Mouse (Mus musculus): ENCODE data around the gene Tmem141. TPM values are rescaled to one million over a fixed set of nuclear protein-coding genes. Genes with fewer than 3 reads are reported as not detected.

Gene Tmem141
- polyA plus RNA-seq, 1 experiment from 2014 or later = 30.5 TPM

DNA sequence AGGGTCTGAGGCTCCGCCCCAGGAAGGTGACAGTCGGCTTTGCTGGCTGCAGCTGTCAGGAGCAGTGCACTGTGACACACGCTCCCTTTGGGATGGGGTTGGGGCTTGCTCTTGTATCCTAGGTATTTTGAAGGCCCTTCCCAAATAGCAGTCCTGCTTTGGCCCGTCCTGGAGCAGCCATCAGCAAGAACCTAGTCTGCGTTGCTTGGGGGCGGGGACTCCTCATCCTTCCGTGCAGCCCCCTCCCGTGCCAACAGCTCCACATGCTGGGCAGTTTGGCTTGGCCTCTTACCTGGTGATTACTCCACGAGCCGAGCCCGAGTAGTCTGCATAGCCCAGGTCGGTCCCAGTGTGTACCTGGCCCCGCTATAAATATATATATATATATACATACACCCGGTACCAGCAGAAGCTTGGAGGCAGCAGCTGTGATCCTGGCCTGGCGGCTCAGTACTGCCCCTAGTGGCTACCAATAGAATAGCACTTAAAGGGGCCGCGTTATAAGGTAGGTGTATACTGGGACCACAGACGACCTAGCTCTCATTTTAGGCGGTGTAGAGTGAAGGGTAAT is 40.4 kb downstream of the Tmem141 start, which contains the start of gene Ajm1:
Gene Ajm1 (minus strand): TSS at position 464 of the 571 bp plus-strand sequence.
- ATAC-seq (ENCODE audit: low read depth) = peak; percentile 74
- Histone ChIP-seq H3K4me2 (ENCODE audit: low read depth, low read length) (peak within 1 kb of the TSS; percentile 71), H3K4me1 (replicated peaks; ENCODE audit: control insufficient read depth, insufficient read depth, low read length) (peaks cover 29% of the 10 kb centered on the region), H3K9me3 (ENCODE audit: control insufficient read depth, low read length) (no peaks in the 10 kb centered on the region), H3K36me3 (ENCODE audit: control insufficient read depth, insufficient read depth, low read length) (peaks cover 16% of the 10 kb centered on the region), H3K9ac (ENCODE audit: low read length) (peak within 1 kb of the TSS; percentile 47; the same call in 1 of the 2 replicates), H3K27ac (ENCODE audit: low read length) (no peak within 1 kb of the TSS), H3K4me3 (ENCODE audit: low read length) (peak within 1 kb of the TSS; percentile 45), H3K27me3 (ENCODE audit: control insufficient read depth, insufficient read depth, low read depth, low read length) (peaks cover 50% of the 10 kb centered on the region)
- 6% methylated on average over 19 of the region's 19 CpGs for WGBS

DNA sequence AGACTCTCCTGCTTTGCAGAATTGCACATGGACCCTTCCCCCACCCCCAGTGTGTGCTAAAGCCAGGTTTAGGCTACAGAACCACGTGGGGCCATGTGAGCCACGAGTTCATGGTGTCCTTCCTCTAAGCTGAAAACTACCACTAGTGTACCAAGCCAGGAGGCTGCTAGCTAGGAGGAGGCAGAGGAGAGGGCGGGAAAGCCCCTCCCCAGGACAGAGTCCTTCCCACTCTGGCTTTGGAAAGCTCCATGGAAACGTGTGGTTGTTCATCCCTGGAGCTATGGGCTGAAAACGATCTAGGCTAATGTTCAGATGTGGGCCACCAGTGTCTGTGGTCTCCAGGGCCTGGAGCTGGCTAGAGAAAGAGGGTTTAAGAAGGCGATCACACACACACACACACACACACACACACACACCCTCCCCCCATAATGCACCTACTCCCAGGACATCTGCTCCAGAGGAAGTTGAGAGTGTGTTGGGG is 41.1 kb downstream of the Tmem141 start:
- Histone ChIP-seq H3K9me3 (ENCODE audit: control insufficient read depth, low read length) (no peaks in the 10 kb centered on the region), H3K9ac (ENCODE audit: low read length) (no peak overlapping the region), H3K27me3 (ENCODE audit: control insufficient read depth, insufficient read depth, low read depth, low read length) (peaks cover 57% of the 10 kb centered on the region), H3K4me2 (ENCODE audit: low read depth, low read length) (no peak overlapping the region), H3K27ac (ENCODE audit: low read length) (no peak overlapping the region), H3K36me3 (ENCODE audit: control insufficient read depth, insufficient read depth, low read length) (peaks cover 15% of the 10 kb centered on the region), H3K4me1 (replicated peaks; ENCODE audit: control insufficient read depth, insufficient read depth, low read length) (peaks cover 35% of the 10 kb centered on the region), H3K4me3 (ENCODE audit: low read length) (no peak overlapping the region)
- 49% methylated on average over 6 of the region's 6 CpGs for WGBS
- no peak for ATAC-seq (ENCODE audit: low read depth)

DNA sequence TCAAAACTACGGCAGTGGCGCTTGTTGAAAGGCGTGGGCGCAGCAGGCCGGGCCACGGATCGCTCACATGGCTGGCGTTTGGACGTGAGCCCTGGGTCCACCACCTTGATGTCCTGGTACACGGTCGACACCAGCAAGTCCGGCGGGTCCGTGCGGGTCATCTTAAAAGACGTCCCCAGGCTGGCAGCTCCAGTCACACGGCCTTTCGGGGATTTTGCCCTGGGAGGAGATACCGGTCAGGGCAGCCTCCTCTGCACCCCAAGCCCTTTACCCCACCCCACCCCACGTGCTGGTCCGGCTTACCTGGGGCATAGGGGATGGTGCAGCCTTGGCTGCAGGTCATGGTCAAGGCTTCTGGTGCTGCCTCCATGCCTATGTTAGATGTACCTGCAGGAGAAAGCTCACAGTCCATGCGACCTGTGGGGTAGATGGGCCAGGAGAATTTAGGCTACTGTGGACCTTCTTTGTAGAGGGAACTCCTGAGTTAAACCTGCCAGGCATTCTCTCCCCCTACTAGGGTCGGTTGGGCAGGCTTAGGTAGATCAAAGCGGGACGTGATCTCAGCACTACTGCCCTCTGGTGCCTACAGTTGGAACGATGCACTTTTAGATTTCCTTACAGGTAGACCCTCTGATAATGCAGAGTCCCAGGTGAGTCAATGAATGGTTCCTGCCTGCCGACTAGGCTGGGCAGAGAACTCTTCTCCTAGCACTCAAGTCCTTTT is 41.9 kb downstream of the Tmem141 start:
- H3K9me3 ChIP-seq (ENCODE audit: control insufficient read depth, low read length) = no peaks in the 10 kb centered on the region
- peaks cover 38% of the 10 kb centered on the region for H3K4me1 ChIP-seq (replicated peaks; ENCODE audit: control insufficient read depth, insufficient read depth, low read length)
- peak overlapping the region; percentile 39 for H3K4me2 ChIP-seq (ENCODE audit: low read depth, low read length)
- peaks cover 57% of the 10 kb centered on the region for H3K27me3 ChIP-seq (ENCODE audit: control insufficient read depth, insufficient read depth, low read depth, low read length)
- WGBS = 3% methylated on average over 22 of the region's 27 CpGs
- no peak overlapping the region for H3K27ac ChIP-seq (ENCODE audit: low read length)
- H3K4me3 ChIP-seq (ENCODE audit: low read length) = peak overlapping the region; percentile 7; the same call in 1 of the 2 replicates
- H3K36me3 ChIP-seq (ENCODE audit: control insufficient read depth, insufficient read depth, low read length) = peaks cover 8% of the 10 kb centered on the region
- no peak overlapping the region for H3K9ac ChIP-seq (ENCODE audit: low read length)
- ATAC-seq (ENCODE audit: low read depth) = no peak

DNA sequence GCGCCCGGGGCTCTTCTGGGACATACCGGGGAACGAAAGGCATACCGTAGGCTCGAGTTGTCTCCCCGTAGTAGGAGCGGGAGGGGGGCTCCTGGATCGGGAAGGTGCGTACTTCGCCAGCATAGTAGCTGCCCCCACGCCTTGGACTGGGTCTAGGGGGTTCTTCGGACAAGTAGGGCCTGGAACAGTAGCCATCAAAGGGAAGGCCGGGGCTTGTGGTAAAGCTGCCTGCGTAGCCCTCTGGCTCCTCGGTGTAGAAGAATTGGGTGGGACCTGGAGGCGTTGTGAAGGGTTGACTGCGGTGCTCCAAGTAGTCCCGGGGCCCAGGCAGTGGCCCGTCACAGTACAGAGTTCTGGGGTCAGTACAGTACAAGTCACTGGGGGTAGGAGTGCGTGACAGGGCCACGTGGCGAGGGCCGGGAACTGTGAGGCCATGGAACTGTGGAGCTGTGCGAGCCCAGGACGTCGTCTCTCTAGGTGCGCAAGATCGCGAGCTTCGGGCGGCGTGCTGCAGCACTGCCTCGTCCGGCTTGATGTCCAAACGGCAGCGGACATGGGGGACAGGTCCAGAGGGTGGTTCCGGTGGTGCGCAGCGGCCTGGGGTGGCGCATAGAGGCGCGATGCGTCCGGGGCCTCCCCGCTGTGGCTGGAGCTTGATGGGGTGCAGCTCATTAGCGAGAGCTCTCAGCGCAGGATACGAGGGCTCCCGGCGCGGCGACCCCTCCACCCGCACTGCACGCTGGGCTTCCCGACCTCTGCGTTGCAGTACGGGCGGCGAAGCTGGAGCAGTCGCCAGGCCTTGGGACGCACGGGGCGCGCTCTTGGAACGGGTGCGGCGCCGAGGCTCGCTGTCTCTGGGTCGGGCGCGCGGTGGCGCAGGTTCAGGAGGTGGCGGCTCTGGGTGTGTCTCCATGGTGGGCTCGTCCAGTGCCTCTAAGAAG is 42.7 kb downstream of the Tmem141 start:
- Histone ChIP-seq H3K4me2 (ENCODE audit: low read depth, low read length) (peak overlapping the region; percentile 39), H3K9ac (ENCODE audit: low read length) (no peak overlapping the region), H3K4me1 (replicated peaks; ENCODE audit: control insufficient read depth, insufficient read depth, low read length) (peaks cover 40% of the 10 kb centered on the region), H3K9me3 (ENCODE audit: control insufficient read depth, low read length) (no peaks in the 10 kb centered on the region), H3K4me3 (ENCODE audit: low read length) (peak overlapping the region; percentile 13; the same call in 1 of the 2 replicates), H3K27me3 (ENCODE audit: control insufficient read depth, insufficient read depth, low read depth, low read length) (peaks cover 57% of the 10 kb centered on the region), H3K27ac (ENCODE audit: low read length) (no peak overlapping the region), H3K36me3 (ENCODE audit: control insufficient read depth, insufficient read depth, low read length) (peaks cover 2% of the 10 kb centered on the region; the same call in 1 of the 2 replicates)
- no peak for ATAC-seq (ENCODE audit: low read depth)
- WGBS = 3% methylated on average over 77 of the region's 77 CpGs

DNA sequence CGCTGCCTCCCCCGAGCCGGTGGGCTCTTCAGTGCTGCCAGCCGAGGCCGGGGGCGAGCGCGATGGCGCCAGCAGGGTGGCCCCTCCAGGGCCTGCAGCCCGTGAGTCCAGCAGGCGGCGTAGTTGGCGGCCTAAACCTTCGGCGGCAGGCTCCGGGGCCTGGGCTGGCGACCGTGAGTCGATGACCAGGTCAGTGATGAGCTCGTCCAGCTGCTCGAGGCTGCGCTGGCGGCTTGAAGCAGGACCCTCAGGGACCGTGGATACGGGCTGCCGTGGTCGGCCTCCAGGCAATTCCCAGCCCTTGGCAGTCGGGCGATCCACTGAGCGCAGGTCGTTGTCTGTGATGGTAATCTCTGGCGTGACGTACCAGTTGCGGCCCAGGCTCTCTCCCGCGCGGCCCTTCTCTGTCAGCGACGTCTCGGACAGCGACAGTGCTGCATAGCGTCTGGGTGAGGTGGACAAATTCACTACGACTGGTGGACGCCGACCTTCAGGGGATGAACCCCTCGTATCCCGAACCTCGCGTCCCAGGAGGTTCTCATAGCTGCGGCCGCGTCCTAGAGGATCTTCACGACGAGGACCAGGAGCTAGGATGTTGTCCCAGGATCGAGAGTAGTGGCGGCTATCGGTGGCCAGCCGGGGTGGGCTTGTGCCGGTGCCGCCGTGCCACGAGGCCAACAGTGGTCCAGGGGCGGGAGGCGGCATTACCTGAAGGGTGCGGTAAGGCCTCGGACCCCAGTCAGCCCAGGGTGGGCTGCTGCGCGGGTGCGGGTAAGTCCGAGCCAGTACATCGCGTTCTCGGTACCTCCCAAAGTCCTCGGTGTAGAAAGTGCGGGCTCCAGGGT is 43.6 kb downstream of the Tmem141 start:
- peak overlapping the region; percentile 35 for H3K4me3 ChIP-seq (ENCODE audit: low read length)
- ATAC-seq (ENCODE audit: low read depth) = no peak
- H3K36me3 ChIP-seq (ENCODE audit: control insufficient read depth, insufficient read depth, low read length) = no peaks in the 10 kb centered on the region; the same call in 1 of the 2 replicates
- WGBS = 5% methylated on average over 75 of the region's 75 CpGs
- H3K27me3 ChIP-seq (ENCODE audit: control insufficient read depth, insufficient read depth, low read depth, low read length) = peaks cover 57% of the 10 kb centered on the region
- H3K9ac ChIP-seq (ENCODE audit: low read length) = peak overlapping the region; percentile 39; the same call in 1 of the 2 replicates
- no peak overlapping the region for H3K27ac ChIP-seq (ENCODE audit: low read length)
- peaks cover 49% of the 10 kb centered on the region for H3K4me1 ChIP-seq (replicated peaks; ENCODE audit: control insufficient read depth, insufficient read depth, low read length)
- no peaks in the 10 kb centered on the region for H3K9me3 ChIP-seq (ENCODE audit: control insufficient read depth, low read length)
- peak overlapping the region; percentile 34 for H3K4me2 ChIP-seq (ENCODE audit: low read depth, low read length)

DNA sequence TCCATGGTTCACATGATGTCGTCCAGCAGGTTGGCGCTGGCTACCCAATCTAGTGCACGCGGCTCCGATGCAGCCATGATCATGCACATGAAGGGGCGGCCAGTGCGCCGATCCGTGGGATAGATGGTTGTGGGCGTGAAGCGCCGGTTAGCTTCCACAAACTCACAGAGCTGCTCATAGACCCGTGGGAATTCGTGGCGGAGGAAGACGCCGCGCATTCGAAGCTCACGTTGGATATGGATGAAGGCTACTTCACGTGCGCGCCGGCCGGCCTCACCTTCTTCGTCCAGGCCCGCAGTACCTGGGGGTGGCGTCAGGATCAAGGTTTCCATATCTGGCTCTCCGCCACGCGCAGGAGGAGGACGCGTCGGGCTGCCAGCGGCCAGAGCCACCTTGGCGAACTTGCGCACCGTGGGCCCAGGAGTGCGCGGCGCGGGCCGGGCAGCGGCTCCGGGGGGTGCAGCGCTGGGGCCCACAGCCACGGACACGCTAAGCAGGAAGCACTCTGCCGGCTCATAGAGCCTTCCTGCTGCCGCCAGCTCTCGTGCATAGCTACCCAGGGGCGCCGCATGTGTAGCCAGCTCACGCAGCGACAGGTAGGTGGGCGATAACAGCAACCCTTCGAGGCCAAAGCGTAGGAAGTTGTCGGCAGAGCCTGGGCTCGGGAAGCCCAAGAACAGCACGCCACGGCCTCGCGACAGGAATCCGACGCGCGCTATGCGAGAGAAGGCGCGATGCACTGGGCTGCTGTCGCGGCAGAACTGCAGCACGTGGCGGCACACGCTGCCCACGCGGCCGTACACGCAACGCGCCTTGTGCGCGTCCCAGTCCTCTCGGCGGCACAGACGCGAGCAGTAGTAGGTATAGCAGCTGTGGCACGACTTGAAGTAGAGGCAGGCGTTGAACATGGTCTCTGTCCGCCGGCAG is 44.6 kb downstream of the Tmem141 start:
- H3K27me3 ChIP-seq (ENCODE audit: control insufficient read depth, insufficient read depth, low read depth, low read length) = peaks cover 57% of the 10 kb centered on the region
- ATAC-seq (ENCODE audit: low read depth) = no peak
- 16% methylated on average over 92 of the region's 92 CpGs for WGBS
- peak overlapping the region; percentile 34 for H3K4me2 ChIP-seq (ENCODE audit: low read depth, low read length)
- H3K9me3 ChIP-seq (ENCODE audit: control insufficient read depth, low read length) = no peaks in the 10 kb centered on the region
- no peaks in the 10 kb centered on the region for H3K36me3 ChIP-seq (ENCODE audit: control insufficient read depth, insufficient read depth, low read length)
- H3K4me3 ChIP-seq (ENCODE audit: low read length) = peak overlapping the region; percentile 35
- peak overlapping the region; percentile 39; the same call in 1 of the 2 replicates for H3K9ac ChIP-seq (ENCODE audit: low read length)
- H3K4me1 ChIP-seq (replicated peaks; ENCODE audit: control insufficient read depth, insufficient read depth, low read length) = peaks cover 51% of the 10 kb centered on the region
- H3K27ac ChIP-seq (ENCODE audit: low read length) = no peak overlapping the region

DNA sequence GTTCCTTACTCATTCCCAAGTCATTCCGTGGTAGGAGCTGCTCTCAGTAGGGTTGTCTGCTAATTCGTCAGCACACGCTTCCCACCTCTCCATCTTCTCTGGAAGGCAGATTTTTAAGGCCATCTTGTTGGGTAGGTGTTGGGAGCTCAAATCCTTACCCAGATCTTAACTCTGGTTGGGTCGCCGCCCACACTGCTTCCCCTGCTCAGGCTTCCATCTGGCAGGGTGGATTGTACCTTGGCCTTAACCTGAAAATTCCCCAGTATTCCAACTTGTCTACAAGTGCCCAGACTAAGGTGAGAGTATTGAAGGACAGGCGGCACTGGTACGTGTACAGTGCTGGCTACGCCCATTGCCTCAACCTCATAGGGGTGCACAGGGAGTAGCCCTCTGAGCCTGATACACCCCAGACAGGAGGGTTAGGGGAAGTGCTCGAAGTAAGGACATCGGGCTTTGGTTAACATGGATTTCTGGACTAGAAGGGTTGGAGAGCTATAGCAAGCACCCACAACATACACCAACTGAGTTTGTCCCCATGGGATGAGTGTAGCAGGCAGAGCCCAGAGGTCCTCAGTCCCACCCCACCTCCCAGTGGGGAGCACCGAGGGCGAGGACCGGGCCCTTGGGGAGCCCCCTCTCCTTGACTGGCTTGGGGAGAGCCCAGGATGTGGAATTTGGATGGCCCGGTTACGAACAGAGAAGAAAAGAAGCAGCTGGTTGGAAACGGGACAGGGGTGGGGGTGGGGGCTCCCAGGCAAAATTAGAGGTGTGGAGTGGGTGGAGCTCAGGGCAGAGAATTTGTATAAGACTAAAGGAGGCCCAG is 45.6 kb downstream of the Tmem141 start:
- Histone ChIP-seq H3K27ac (ENCODE audit: low read length) (no peak overlapping the region), H3K4me2 (ENCODE audit: low read depth, low read length) (peak overlapping the region; percentile 91), H3K9me3 (ENCODE audit: control insufficient read depth, low read length) (no peaks in the 10 kb centered on the region), H3K4me1 (replicated peaks; ENCODE audit: control insufficient read depth, insufficient read depth, low read length) (peaks cover 46% of the 10 kb centered on the region), H3K36me3 (ENCODE audit: control insufficient read depth, insufficient read depth, low read length) (0 out of 2 replicates have a peak, but pooled peaks cover 2% of the 10 kb centered on the region), H3K9ac (ENCODE audit: low read length) (peak overlapping the region; percentile 69), H3K4me3 (ENCODE audit: low read length) (no peak overlapping the region), H3K27me3 (ENCODE audit: control insufficient read depth, insufficient read depth, low read depth, low read length) (peaks cover 55% of the 10 kb centered on the region)
- 73% methylated on average over 16 of the region's 16 CpGs for WGBS
- no peak for ATAC-seq (ENCODE audit: low read depth)
